Mouse (Mus musculus): ENCODE results near the gene Scml4. TPM values are rescaled to one million over a fixed set of nuclear protein-coding genes. Genes with fewer than 3 reads are reported as not detected.

The Scml4 gene
- polyA plus RNA-seq, 1 experiment from 2014 or later: 1.6 TPM

DNA sequence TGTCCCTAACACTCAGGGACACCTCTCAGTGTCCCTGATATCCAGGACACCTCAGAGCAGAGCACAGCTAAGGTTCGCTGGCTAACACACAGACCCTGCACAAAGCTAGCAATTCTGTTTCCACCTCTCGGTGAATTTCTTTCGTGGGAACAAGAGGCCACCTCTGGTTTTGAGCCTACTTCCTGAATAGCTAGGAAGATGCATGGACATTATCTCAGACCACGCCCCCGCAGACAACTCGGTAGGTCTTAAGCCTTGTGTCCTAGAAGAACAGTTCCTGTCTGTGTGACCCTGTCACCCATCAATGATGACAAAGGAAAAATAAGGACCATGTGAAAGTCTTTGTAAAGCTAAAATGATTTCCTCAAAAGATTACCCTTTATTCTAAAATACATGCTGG is 54.0 kb downstream of the Scml4 start:
- no peaks in the 10 kb centered on the region for H3K36me3 ChIP-seq (ENCODE audit: control insufficient read depth, insufficient read depth, low read length)
- ATAC-seq (ENCODE audit: low read depth) (no peak), DNase-seq (ENCODE audit: low spot score) (no peak)
- no peak overlapping the region for H3K4me2 ChIP-seq (ENCODE audit: low read depth, low read length)
- H3K9me3 ChIP-seq (ENCODE audit: control insufficient read depth, low read length): no peaks in the 10 kb centered on the region
- H3K4me1 ChIP-seq (ENCODE audit: control insufficient read depth, insufficient read depth, low read length): peaks cover 4% of the 10 kb centered on the region; the same call in 1 of the 2 replicates
- H3K9ac ChIP-seq (ENCODE audit: low read depth, low read length): no peak overlapping the region
- no peaks in the 10 kb centered on the region for H3K27me3 ChIP-seq (replicated peaks; ENCODE audit: control insufficient read depth, insufficient read depth, low read length)
- H3K27ac ChIP-seq (replicated peaks; ENCODE audit: low read depth, low read length): no peak overlapping the region
- H3K4me3 ChIP-seq (ENCODE audit: low read depth, low read length): no peak overlapping the region
- 54% methylated on average over 6 of the region's 6 CpGs for WGBS

DNA sequence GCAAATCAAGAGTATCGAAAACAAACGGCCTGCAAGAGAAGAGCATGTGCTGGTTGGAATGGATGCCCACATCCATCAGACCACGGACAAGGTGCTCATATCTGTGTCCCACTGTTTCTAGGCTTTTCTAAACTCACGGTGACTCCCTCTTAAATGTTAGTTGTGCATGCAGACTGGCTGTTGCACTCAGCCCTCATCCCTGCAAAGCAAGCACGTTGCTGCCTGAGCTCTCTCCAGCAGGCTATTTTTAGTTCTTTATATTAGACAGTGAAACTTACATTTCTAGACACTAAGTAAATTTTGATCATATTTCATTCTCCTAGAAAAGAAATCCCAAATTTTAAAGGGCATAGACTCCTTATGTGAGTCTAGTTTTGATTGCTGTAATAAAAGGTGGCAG is 57.2 kb downstream of the Scml4 start:
- Histone ChIP-seq H3K36me3 (ENCODE audit: control insufficient read depth, insufficient read depth, low read length) (no peaks in the 10 kb centered on the region), H3K9ac (ENCODE audit: low read depth, low read length) (no peak overlapping the region), H3K4me3 (ENCODE audit: low read depth, low read length) (no peak overlapping the region), H3K9me3 (ENCODE audit: control insufficient read depth, low read length) (no peaks in the 10 kb centered on the region), H3K27ac (replicated peaks; ENCODE audit: low read depth, low read length) (no peak overlapping the region; the same call in none of the 2 replicates), H3K4me1 (ENCODE audit: control insufficient read depth, insufficient read depth, low read length) (peaks cover 4% of the 10 kb centered on the region; the same call in 1 of the 2 replicates), H3K4me2 (ENCODE audit: low read depth, low read length) (no peak overlapping the region), H3K27me3 (replicated peaks; ENCODE audit: control insufficient read depth, insufficient read depth, low read length) (no peaks in the 10 kb centered on the region)
- ATAC-seq (ENCODE audit: low read depth): no peak
- no peak for DNase-seq (ENCODE audit: low spot score)
- WGBS: 59% methylated on average over 5 of the region's 5 CpGs

- Histone ChIP-seq H3K27me3 (replicated peaks; ENCODE audit: control insufficient read depth, insufficient read depth, low read length) (no peaks in the 10 kb centered on the region), H3K4me1 (ENCODE audit: control insufficient read depth, insufficient read depth, low read length) (peaks cover 4% of the 10 kb centered on the region; the same call in 1 of the 2 replicates), H3K9ac (ENCODE audit: low read depth, low read length) (no peak overlapping the region), H3K4me3 (ENCODE audit: low read depth, low read length) (no peak overlapping the region), H3K9me3 (ENCODE audit: control insufficient read depth, low read length) (no peaks in the 10 kb centered on the region), H3K36me3 (ENCODE audit: control insufficient read depth, insufficient read depth, low read length) (no peaks in the 10 kb centered on the region), H3K4me2 (ENCODE audit: low read depth, low read length) (no peak overlapping the region), H3K27ac (replicated peaks; ENCODE audit: low read depth, low read length) (no peak overlapping the region)
- 93% methylated on average over 12 of the region's 12 CpGs for WGBS
- ATAC-seq (ENCODE audit: low read depth) (no peak), DNase-seq (ENCODE audit: low spot score) (no peak)
These were observed 59.6 kb downstream of the Scml4 start for GRCm38 (mm10) chr10:42919786-42920185.

GRCm38 (mm10) chr10:42925103-42925866 is 65.1 kb downstream of the Scml4 start:
- ATAC-seq (ENCODE audit: low read depth): no peak
- Histone ChIP-seq H3K4me2 (ENCODE audit: low read depth, low read length) (peak overlapping the region; percentile 7; the same call in 1 of the 2 replicates), H3K9ac (ENCODE audit: low read depth, low read length) (no peak overlapping the region), H3K4me3 (ENCODE audit: low read depth, low read length) (no peak overlapping the region), H3K9me3 (ENCODE audit: control insufficient read depth, low read length) (no peaks in the 10 kb centered on the region), H3K36me3 (ENCODE audit: control insufficient read depth, insufficient read depth, low read length) (no peaks in the 10 kb centered on the region), H3K4me1 (ENCODE audit: control insufficient read depth, insufficient read depth, low read length) (no peaks in the 10 kb centered on the region), H3K27me3 (replicated peaks; ENCODE audit: control insufficient read depth, insufficient read depth, low read length) (no peaks in the 10 kb centered on the region), H3K27ac (replicated peaks; ENCODE audit: low read depth, low read length) (no peak overlapping the region)
- WGBS: 77% methylated on average over 22 of the region's 22 CpGs
- no peak for DNase-seq (ENCODE audit: low spot score)

- Histone ChIP-seq H3K4me3 (ENCODE audit: low read depth, low read length) (no peak overlapping the region), H3K36me3 (ENCODE audit: control insufficient read depth, insufficient read depth, low read length) (no peaks in the 10 kb centered on the region), H3K4me1 (ENCODE audit: control insufficient read depth, insufficient read depth, low read length) (no peaks in the 10 kb centered on the region), H3K9ac (ENCODE audit: low read depth, low read length) (no peak overlapping the region), H3K27ac (replicated peaks; ENCODE audit: low read depth, low read length) (no peak overlapping the region), H3K4me2 (ENCODE audit: low read depth, low read length) (no peak overlapping the region), H3K9me3 (ENCODE audit: control insufficient read depth, low read length) (no peaks in the 10 kb centered on the region), H3K27me3 (replicated peaks; ENCODE audit: control insufficient read depth, insufficient read depth, low read length) (no peaks in the 10 kb centered on the region)
- ATAC-seq (ENCODE audit: low read depth) (no peak), DNase-seq (ENCODE audit: low spot score) (no peak)
- 87% methylated on average over 23 of the region's 23 CpGs for WGBS
These were observed 70.0 kb downstream of the Scml4 start for GRCm38 (mm10) chr10:42930121-42930650.

- no peak overlapping the region; the same call in 1 of the 2 replicates for H3K4me2 ChIP-seq (ENCODE audit: low read depth, low read length)
- DNase-seq (ENCODE audit: low spot score) (peak; percentile 56), ATAC-seq (ENCODE audit: low read depth) (peak; percentile 33; the same call in 1 of the 2 replicates)
- no peaks in the 10 kb centered on the region for H3K27me3 ChIP-seq (replicated peaks; ENCODE audit: control insufficient read depth, insufficient read depth, low read length)
- 0 out of 2 replicates have a peak overlapping the region, but pooled peaks have one; percentile 8 for H3K27ac ChIP-seq (replicated peaks; ENCODE audit: low read depth, low read length)
- H3K36me3 ChIP-seq (ENCODE audit: control insufficient read depth, insufficient read depth, low read length): no peaks in the 10 kb centered on the region
- no peak overlapping the region for H3K4me3 ChIP-seq (ENCODE audit: low read depth, low read length)
- WGBS: 35% methylated on average over 14 of the region's 14 CpGs
- no peaks in the 10 kb centered on the region for H3K4me1 ChIP-seq (ENCODE audit: control insufficient read depth, insufficient read depth, low read length)
- no peak overlapping the region for H3K9ac ChIP-seq (ENCODE audit: low read depth, low read length)
- no peaks in the 10 kb centered on the region for H3K9me3 ChIP-seq (ENCODE audit: control insufficient read depth, low read length)
These were observed 72.8 kb downstream of the Scml4 start for GRCm38 (mm10) chr10:42932862-42933480.

DNA sequence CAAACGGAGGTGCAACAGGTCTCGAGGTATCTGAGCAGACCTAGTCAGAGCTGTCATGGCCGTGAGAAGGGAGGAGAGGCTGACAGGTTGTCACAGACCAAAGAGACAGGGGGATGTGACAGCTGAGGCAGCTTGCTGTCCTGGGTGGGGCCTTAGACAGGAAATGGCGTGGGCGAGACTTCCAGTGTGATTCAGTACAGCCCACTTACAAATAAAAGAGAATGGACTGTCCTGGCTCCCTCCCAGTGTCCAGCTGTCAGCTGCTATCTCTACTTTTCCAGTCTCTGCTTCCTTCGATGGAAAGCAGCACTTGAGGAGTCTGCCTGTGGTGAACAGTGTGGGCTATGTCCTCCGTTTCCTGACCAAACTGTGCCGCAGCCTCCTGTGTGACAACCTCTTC is 74.5 kb downstream of the Scml4 start:
- Histone ChIP-seq H3K27me3 (replicated peaks; ENCODE audit: control insufficient read depth, insufficient read depth, low read length) (no peaks in the 10 kb centered on the region), H3K36me3 (ENCODE audit: control insufficient read depth, insufficient read depth, low read length) (no peaks in the 10 kb centered on the region), H3K9ac (ENCODE audit: low read depth, low read length) (no peak overlapping the region), H3K4me3 (ENCODE audit: low read depth, low read length) (no peak overlapping the region), H3K4me1 (ENCODE audit: control insufficient read depth, insufficient read depth, low read length) (no peaks in the 10 kb centered on the region), H3K9me3 (ENCODE audit: control insufficient read depth, low read length) (no peaks in the 10 kb centered on the region), H3K27ac (replicated peaks; ENCODE audit: low read depth, low read length) (no peak overlapping the region), H3K4me2 (ENCODE audit: low read depth, low read length) (no peak overlapping the region)
- ATAC-seq (ENCODE audit: low read depth): no peak
- no peak for DNase-seq (ENCODE audit: low spot score)
- WGBS: 65% methylated on average over 8 of the region's 8 CpGs

- Histone ChIP-seq H3K4me1 (ENCODE audit: control insufficient read depth, insufficient read depth, low read length) (0 out of 2 replicates have a peak, but pooled peaks cover 5% of the 10 kb centered on the region), H3K9ac (ENCODE audit: low read depth, low read length) (no peak overlapping the region), H3K4me2 (ENCODE audit: low read depth, low read length) (no peak overlapping the region), H3K27me3 (replicated peaks; ENCODE audit: control insufficient read depth, insufficient read depth, low read length) (no peaks in the 10 kb centered on the region), H3K27ac (replicated peaks; ENCODE audit: low read depth, low read length) (no peak overlapping the region), H3K4me3 (ENCODE audit: low read depth, low read length) (no peak overlapping the region), H3K36me3 (ENCODE audit: control insufficient read depth, insufficient read depth, low read length) (no peaks in the 10 kb centered on the region), H3K9me3 (ENCODE audit: control insufficient read depth, low read length) (no peaks in the 10 kb centered on the region)
- no peak for ATAC-seq (ENCODE audit: low read depth)
- no peak for DNase-seq (ENCODE audit: low spot score)
These were observed 76.0 kb downstream of the Scml4 start for GRCm38 (mm10) chr10:42936205-42936604.

All from embryonic facial prominence, embryonic 14.5 days (tissue).